Mouse (Mus musculus): ENCODE data around the gene Gm8247. TPM values are rescaled to one million over a fixed set of nuclear protein-coding genes. Genes with fewer than 3 reads are reported as not detected.

Gene Gm8247
- polyA plus RNA-seq (2012; fragmentation: generic; extraction: Trizol), result not detected

DNA sequence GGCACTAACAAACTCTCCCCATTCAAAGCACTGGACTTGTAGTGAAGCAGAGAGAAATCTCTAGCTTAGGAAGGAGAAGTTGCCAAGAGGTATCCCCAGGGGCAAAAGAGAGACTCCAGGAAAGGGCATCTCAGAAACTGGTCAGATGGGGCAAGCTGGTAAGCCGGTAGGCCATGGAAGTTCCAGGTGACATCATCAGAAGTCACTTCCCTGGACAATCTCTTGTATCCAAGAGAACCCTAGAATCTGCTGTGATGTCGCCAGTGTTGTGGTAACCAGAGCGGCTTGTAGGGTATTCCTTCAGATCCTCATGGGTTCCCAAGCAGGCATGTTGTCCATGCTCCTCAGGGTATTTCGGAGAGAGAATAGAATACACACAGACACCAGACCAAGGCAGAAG is at the start of gene Gm8247:
Gene Gm8247, plus strand, starts transcription at position 301 of the 400 bp plus-strand sequence.

DNA sequence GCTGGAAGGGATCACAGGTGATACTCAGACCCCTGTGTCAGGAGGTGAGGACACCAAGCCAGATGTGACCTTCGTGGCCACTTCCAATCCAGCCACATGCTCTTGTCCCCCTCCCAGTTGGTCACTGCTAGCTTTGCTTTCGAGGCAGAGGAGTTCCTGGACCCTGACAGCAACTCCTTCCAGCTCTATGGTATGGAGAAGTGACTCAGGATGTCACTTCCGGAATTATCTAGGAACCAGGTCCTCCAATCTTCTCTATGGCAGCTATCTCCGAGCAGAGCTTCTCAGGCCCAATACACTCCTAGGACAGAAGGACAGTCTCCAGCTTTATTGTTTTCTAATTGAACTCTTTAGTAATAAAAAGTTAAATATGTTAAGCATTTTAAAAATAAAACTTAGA is 44.8 kb downstream of the Gm8247 start, which contains the start of gene Gm5624:
Gene Gm5624, minus strand, starts transcription at position 202 of the 400 bp plus-strand sequence.

Other genes starting within 250 kb of the Gm8247 start
- gene Gm5930, start 244.6 kb upstream of the Gm8247 start, polyA plus RNA-seq (2012; fragmentation: generic; extraction: Trizol), result under 1 TPM; 0.02 to 0.22 TPM
- not detected for gene Gm8229, start 217.8 kb upstream of the Gm8247 start, polyA plus RNA-seq (2012; fragmentation: generic; extraction: Trizol)
- under 1 TPM in 1 of 2 experiments, not detected in 1; 0.02 TPM for gene Gm3371, start 172.5 kb upstream of the Gm8247 start, polyA plus RNA-seq (2012; fragmentation: generic; extraction: Trizol)
- gene Gm8232, start 149.5 kb upstream of the Gm8247 start, polyA plus RNA-seq (2012; fragmentation: generic; extraction: Trizol), result not detected
- gene BC061237, start 90.7 kb upstream of the Gm8247 start, polyA plus RNA-seq (2012; fragmentation: generic; extraction: Trizol), result not detected
- not detected for gene Gm17093, start 64.9 kb upstream of the Gm8247 start, polyA plus RNA-seq (2012; fragmentation: generic; extraction: Trizol)
- 1 to 10 TPM; 1.5 to 7.9 TPM for gene Gm5624, start 44.8 kb downstream of the Gm8247 start, polyA plus RNA-seq (2012; fragmentation: generic; extraction: Trizol)
- gene Gm8257, start 123.3 kb downstream of the Gm8247 start, polyA plus RNA-seq (2012; fragmentation: generic; extraction: Trizol), result not detected
- gene Gm8267, start 167.2 kb downstream of the Gm8247 start, polyA plus RNA-seq (2012; fragmentation: generic; extraction: Trizol), result not detected

Data from C3H10T1/2 (cell line).